Mouse (Mus musculus): Measurements from ENCODE around the gene Psmd8. TPM values are rescaled to one million over a fixed set of nuclear protein-coding genes. Genes with fewer than 3 reads are reported as not detected.

The Psmd8 gene
- total RNA-seq, 2 experiments from 2014 or later: 188 to 192 TPM

GRCm38 (mm10) chr7:29170755-29171561 lies 9.5 kb downstream of the Psmd8 start:
- no peak for DNase-seq (ENCODE audit: low spot score in 2 of 2)

DNA sequence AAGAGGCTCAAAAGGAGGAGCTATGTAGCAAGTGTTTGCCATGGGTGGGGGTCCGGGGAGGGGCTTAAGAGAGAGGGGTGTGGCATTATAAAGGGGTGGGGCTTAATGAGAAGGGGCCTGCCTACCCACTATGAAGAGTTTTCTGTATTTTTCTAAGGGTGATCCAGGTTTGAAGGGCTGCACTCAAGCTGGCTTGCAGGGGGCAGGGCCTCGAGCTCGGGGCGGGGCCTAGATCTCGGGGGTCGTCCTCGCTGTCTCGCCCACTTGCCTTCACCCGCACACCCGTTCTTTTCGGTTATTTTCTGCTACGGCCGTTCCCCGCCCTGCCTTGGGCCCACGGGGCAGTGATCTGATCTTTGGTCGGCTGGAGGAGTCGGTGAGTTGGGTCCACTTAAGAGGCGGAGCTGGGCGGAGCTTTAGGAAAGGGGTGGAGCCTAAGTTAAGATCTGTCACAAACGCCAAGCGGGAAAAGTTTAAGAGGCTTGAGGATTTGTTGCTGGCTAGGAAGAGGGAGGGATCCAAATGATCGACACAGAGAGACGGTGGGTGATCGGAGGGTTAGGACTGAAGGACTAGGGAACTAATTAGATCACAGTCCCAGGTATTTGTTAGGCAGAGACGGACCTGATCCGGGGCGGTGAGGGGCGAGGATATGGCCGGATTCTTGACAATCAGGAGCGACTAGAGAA lies 10.3 kb downstream of the Psmd8 start, which contains the start of the genes Ggn and Spred3:
Ggn (plus strand) TSS at position 145 of the 689 bp plus-strand sequence.
Spred3 (minus strand) TSS at position 346 of the 689 bp plus-strand sequence.
- DNase-seq (ENCODE audit: low spot score in 2 of 2): peak; percentile 34 to 61

DNA sequence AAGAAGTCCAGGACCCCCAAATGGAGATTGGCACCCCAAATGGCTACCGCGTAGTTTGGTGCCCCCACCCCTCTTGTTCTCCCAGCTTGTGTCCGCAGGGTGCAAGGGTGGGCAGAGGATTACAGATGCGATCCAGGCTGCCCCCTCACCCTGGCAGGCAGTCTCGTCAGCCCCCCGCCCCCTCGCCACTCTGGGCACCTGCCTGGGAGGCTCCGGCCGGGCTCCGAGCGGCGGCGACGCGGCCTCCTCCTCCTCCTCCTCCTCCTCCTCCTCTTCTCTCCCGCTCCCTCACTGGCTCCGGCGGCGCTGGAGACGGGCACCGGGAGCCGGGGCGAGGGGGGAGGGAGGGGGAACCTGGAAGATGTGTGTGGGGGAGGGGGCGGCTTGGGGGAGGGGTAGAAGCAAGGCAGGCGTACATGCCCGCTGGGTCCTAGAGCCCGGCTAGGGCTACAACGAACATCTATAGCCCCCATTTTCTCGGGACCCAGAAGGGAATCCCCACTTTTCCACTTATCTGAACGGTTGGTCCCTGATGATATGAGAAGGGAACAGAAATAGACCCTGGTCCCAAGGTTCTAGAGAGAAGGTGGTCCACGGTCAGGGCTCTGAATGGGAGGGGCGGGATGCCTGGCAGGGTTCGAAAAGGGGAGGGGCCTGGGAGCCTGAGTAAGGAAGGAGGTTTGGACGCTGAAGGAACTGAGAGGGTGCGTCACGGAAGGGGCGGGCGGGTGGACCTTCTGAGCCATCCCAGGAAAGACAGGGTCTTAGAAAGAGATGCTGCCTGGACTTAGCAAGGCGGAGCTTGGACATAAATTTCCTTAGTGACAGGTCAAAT lies 11.1 kb downstream of the Psmd8 start:
- DNase-seq (ENCODE audit: low spot score in 2 of 2): peak; percentile 53

- no peak for DNase-seq (ENCODE audit: low spot score in 2 of 2)
These were observed 11.7 kb downstream of the Psmd8 start for GRCm38 (mm10) chr7:29168791-29169230.

- no peak for DNase-seq (ENCODE audit: low spot score in 2 of 2)
These were observed 12.3 kb downstream of the Psmd8 start for GRCm38 (mm10) chr7:29168121-29168695.

DNA sequence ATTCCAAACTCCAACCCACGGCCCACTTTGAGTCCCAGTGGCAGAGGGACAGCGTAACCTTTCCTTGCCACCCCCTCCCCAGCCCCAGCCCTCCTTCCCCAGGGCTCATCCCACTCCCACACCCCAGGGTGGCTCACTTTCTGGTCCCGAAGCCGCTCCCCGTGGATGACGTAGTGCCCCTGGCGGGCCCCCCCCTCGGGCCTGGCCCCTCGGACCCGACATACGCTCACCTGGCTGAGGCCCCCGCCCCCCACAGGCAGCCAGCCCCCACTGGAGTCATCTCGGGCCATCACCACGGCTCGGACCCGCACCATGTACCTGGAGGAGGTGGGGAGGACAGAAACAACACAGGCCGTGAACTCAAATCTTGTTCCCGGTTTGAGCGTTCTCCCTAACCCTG lies 12.8 kb downstream of the Psmd8 start:
- DNase-seq (ENCODE audit: low spot score in 2 of 2): no peak

GRCm38 (mm10) chr7:29162750-29163525 lies 17.6 kb downstream of the Psmd8 start:
- no peak for DNase-seq (ENCODE audit: low spot score in 2 of 2)

DNA sequence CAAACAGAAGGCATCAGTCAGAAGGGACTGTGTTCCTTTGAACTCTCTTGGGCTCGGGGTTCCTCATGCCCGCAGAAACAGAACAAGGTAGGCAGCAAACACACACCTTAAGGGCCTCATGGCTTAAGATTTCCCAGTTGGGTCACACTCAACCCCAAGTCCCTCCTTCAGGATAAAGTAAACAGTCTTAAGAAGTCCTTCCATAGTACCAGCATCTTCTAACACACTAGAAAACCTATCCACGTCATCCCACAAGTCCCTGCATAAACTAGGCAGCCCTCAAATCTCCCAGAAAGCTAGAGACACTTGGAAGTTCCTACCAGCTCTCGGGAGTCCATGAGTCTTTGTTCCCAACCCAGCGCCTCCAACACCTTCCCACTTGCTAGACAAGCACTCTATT lies 18.2 kb downstream of the Psmd8 start:
- DNase-seq (ENCODE audit: low spot score in 2 of 2): no peak

- DNase-seq (ENCODE audit: low spot score in 2 of 2): no peak
These were observed 22.2 kb downstream of the Psmd8 start for GRCm38 (mm10) chr7:29158264-29158663.

- peak; percentile 48 to 65 for DNase-seq (ENCODE audit: low spot score in 2 of 2)
These were observed 24.4 kb downstream of the Psmd8 start, which contains the start of gene Fam98c for GRCm38 (mm10) chr7:29155838-29156782. Gene Fam98c, minus strand, starts transcription at chr7:29156234.

DNA sequence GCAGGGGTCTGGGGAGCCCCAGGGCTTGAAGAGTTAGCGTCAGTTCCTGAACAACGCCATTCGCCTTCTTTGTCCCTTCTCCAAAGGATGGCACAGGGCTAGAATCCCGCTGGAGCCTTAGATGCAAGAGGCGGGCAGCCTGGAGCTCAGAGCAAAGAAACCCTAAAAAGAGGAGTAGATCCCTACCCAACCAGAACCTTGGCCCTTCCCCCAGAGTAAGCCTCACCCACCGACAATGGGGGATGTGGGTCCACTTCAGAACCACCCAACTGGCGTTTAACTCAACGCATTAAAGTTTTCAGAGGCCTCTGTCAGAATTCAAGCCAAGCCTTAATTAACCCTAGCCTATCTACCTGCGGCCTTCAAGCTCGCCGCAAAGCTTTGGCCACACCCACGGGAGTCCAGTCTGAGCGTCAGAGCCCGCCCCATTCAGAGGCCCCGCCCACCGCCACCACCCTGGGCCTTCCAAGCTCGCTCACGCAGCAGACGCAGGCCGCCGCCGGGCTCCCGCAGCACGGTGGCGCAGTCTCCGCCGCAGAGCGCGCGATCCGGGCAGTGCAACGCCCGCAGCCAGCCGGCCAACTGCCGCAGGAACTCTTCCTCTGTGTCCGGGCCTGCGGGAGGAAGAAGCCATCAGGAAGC lies 25.2 kb downstream of the Psmd8 start:
- peak; percentile 70 to 75 for DNase-seq (ENCODE audit: low spot score in 2 of 2)

DNA sequence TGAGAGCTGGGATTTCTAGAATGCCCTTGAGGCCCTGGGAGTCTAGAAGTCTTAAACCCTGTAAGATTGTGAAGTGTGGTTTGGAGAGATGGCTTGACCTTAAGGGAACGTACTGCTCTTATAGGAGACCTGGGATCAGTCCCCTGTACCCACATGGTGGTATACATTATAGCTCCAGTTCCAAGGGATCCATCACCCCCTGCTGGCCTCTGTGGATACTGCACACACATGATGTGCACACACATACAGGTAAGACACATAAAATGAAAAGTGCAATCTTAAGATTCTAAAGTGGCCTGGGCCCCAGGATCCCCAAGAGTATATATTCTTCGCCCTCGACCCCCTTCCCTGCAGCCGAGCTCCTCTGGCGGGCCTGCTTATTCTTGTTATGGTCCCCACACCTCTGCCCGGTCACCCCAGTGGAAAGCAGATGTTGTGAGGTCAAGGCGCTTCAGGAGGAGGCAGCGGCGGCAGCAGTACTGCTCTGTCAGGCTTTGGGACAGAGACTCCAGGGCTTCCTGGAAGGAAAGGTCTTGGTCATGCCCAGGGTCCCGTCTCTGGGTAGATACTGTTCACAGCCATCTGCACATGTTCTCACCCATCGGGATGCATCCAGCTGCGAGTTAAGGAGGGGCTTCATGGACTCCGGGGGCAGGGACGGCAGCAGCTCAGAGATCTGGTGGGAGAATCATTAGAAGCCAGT lies 26.3 kb downstream of the Psmd8 start:
- no peak for DNase-seq (ENCODE audit: low spot score in 2 of 2)

DNA sequence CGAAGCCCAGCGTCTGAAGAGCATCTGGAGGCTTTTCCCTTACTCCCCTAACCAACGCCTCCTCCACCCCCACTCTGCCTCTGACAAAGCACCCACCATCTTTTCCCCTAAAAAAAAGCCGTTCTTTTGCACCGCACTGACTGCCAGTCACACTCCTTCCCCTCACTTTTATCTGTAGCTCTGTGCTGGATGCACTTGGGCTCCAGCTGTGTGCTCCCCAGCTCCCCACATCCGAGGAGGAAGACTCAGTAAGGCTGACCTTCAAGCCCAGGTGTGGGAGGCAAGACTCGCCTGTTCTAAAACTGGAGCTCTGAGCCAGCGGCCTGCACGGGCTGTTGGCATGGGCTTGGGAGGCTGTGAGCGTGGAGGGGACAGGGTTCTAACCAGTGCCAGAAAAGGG lies 29.0 kb downstream of the Psmd8 start:
- no peak for DNase-seq (ENCODE audit: low spot score in 2 of 2)

GRCm38 (mm10) chr7:29148771-29149170 lies 31.7 kb downstream of the Psmd8 start:
- DNase-seq (ENCODE audit: low spot score in 2 of 2): no peak

GRCm38 (mm10) chr7:29146625-29147367 lies 33.7 kb downstream of the Psmd8 start:
- no peak for DNase-seq (ENCODE audit: low spot score in 2 of 2)

GRCm38 (mm10) chr7:29144006-29144405 lies 36.5 kb downstream of the Psmd8 start:
- no peak for DNase-seq (ENCODE audit: low spot score in 2 of 2)

DNA sequence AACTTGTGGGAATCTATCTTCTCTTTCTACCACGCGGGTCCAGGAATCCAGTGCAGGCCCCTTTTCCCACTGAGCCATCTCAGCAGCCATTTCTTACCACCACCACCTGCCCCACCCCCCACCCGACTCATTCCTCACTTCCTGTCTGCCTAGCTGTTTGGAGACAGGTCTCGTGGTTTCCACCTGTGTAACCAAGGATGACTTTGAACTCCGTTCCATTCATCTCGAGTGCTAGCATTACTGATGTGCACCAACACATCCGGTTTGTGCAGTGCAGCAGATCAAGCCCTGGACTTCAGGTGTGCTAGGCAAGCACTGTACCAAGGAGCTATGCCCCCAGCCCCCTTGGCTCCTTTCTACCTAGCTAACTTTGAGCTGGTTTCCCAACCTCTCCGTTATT lies 39.1 kb downstream of the Psmd8 start:
- DNase-seq (ENCODE audit: low spot score in 2 of 2): no peak
